Mouse (Mus musculus) neural tube, embryonic 15.5 days (tissue): ENCODE measurements at regions not wholly inside any gene's neighbourhood (a gene's known extent, or its start where the extent isn't known, plus 50 kb on each side); places are given as distances from the start of the nearest gene placed in this dataset.
A peak's percentile ranks its signal among the peaks of the same experiment; 100 is the strongest.

ENCODE experiments used
- ATAC-seq: fragments of 200-750 bp; cut with Nextera tagmentation; 2 replicates; pipeline ENCODE4 v1.8.0; 2017; ENCODE audit warnings: mild to moderate bottlenecking, moderate TSS enrichment, moderate library complexity; ENCODE audit not compliant: low FRiP score
- H3K27ac ChIP-seq: fragments of 300-500 bp; sonication (generic); replicated peaks from 2 replicates; pipeline ENCODE4 v1.5.1; 2015; ENCODE audit warnings: mild to moderate bottlenecking, inconsistent platforms
- H3K27me3 ChIP-seq: fragments of 300-500 bp; sonication (generic); replicated peaks from 2 replicates; pipeline ENCODE4 v1.6.1; 2015; ENCODE audit warnings: inconsistent platforms
- H3K36me3 ChIP-seq: fragments of 300-500 bp; sonication (generic); 2 replicates; pipeline ENCODE4 v1.6.1; 2015; ENCODE audit warnings: inconsistent platforms
- H3K4me1 ChIP-seq: fragments of 300-500 bp; sonication (generic); 2 replicates; pipeline ENCODE4 v1.6.1; 2015; ENCODE audit warnings: inconsistent platforms
- H3K4me2 ChIP-seq: fragments of 300-500 bp; sonication (generic); 2 replicates; pipeline ENCODE4 v1.6.1; 2015; ENCODE audit warnings: inconsistent platforms, mild to moderate bottlenecking, moderate library complexity
- H3K4me3 ChIP-seq: fragments of 300-500 bp; sonication (generic); replicated peaks from 2 replicates; pipeline ENCODE4 v1.5.1; 2015; ENCODE audit warnings: mild to moderate bottlenecking, inconsistent platforms
- H3K9ac ChIP-seq: fragments of 300-500 bp; sonication (generic); replicated peaks from 2 replicates; pipeline ENCODE4 v1.6.1; 2015; ENCODE audit warnings: mild to moderate bottlenecking, inconsistent platforms
- H3K9me3 ChIP-seq: fragments of 300-500 bp; sonication (generic); replicated peaks from 2 replicates; pipeline ENCODE4 v1.6.1; 2016; ENCODE audit warnings: inconsistent platforms
- WGBS: fragments of 180-500 bp; shearing (Covaris S2); methylation state at CpG from one replicate; pipeline ENCODE4 v1.1.7; 2015; ENCODE audit warnings: mixed read lengths; 5-methylcytosine and 5-hydroxymethylcytosine counted together

DNA sequence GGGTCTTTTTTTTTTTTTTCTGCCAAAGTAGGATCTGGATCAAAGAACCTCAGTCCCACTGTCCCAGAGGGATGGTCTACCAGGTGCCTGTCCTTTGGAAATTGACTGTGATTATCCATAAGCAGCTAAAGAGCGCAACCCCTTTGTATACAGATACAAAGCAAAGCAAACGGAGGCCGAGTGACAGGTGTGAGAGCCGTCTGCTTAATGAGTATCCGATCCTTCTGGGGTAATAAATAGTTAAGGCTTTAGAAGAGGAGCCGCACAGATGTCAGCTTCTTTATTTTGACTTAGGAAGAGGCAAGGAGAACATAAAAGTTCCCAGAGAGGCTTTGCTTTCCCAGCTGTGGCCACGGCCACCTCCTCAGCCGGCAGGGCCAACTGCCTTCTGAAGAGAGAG is 356.1 kb upstream of the Tmpo start:
- H3K9me3 ChIP-seq = no peaks in the 10 kb centered on the region
- H3K4me2 ChIP-seq = no peak overlapping the region
- H3K4me1 ChIP-seq = 0 out of 2 replicates have a peak, but pooled peaks cover 6% of the 10 kb centered on the region
- H3K27ac ChIP-seq = no peak overlapping the region
- H3K36me3 ChIP-seq = no peaks in the 10 kb centered on the region
- WGBS = 10% methylated on average over 8 of the region's 8 CpGs
- no peaks in the 10 kb centered on the region for H3K27me3 ChIP-seq
- no peak for ATAC-seq
- no peak overlapping the region for H3K4me3 ChIP-seq
- no peak overlapping the region for H3K9ac ChIP-seq

DNA sequence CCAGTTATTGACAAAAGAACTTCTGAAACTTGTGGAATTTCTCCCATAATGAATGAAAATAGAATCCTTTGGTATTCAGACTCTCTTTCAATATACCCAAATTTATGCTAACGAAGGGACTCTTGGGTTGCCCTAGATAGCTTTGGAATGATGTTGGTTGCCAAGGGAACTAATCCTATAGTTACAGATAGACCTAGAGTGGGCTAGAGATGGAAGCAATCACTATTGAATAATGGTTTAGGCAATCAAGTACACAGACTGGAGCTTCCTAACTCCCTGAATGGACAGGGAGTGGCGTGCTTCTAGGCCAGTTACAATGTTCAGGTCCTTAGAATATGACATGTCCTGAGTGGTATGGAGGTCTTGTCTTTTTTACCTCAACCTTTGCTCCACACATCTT is 354.3 kb upstream of the Tmpo start:
- 88% methylated on average over 2 of the region's 2 CpGs for WGBS
- Histone ChIP-seq H3K4me1 (0 out of 2 replicates have a peak, but pooled peaks cover 6% of the 10 kb centered on the region), H3K27ac (no peak overlapping the region), H3K9ac (no peak overlapping the region), H3K36me3 (no peaks in the 10 kb centered on the region), H3K4me3 (no peak overlapping the region), H3K4me2 (no peak overlapping the region), H3K27me3 (no peaks in the 10 kb centered on the region), H3K9me3 (no peaks in the 10 kb centered on the region)
- ATAC-seq = no peak

DNA sequence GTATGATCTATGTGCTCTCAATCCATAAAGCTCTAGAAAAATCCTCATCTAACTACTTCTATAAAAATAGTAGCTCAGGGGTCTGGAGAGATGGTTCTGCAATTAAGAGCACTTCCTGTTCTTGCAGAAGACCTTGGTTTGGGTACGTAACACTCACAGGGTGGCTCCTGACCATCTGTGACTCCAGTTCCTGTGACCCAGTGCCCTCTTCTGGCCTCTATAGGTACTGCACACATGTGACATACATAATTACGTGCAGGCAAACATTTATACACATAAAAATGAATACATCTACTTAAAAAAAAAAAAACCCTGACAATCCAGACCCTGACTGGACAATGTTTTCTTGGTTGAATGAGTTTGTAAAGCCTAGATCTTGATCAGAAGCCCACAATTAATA is 347.2 kb upstream of the Tmpo start:
- no peaks in the 10 kb centered on the region for H3K4me1 ChIP-seq
- no peaks in the 10 kb centered on the region for H3K9me3 ChIP-seq
- H3K4me2 ChIP-seq = no peak overlapping the region
- H3K9ac ChIP-seq = no peak overlapping the region
- WGBS = 86% methylated on average over 2 of the region's 2 CpGs
- no peak for ATAC-seq
- no peaks in the 10 kb centered on the region for H3K36me3 ChIP-seq
- no peaks in the 10 kb centered on the region for H3K27me3 ChIP-seq
- H3K4me3 ChIP-seq = no peak overlapping the region
- H3K27ac ChIP-seq = no peak overlapping the region

DNA sequence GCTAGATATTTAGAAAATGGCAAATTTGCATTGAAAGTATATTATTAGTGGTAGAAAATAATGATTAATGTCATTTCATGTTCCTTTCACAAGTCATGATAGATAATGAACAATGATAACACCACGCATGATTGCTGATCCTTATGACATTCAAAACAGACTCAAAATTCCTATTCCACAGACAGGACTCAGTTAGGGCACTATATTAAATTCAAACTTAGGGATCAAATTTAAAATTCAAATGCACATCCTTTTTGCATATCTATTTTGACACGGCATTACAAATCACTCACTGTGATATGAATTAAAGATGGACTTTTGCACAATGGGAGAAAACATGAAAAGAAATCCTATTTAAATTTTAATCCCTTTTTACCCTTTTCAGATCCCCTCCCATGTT is 340.1 kb upstream of the Tmpo start:
- no peaks in the 10 kb centered on the region for H3K9me3 ChIP-seq
- H3K4me3 ChIP-seq = no peak overlapping the region
- H3K4me1 ChIP-seq = no peaks in the 10 kb centered on the region
- no peaks in the 10 kb centered on the region for H3K27me3 ChIP-seq
- no peak overlapping the region for H3K27ac ChIP-seq
- no peak overlapping the region for H3K9ac ChIP-seq
- no peak for ATAC-seq
- no peak overlapping the region for H3K4me2 ChIP-seq
- 85% methylated on average over 2 of the region's 2 CpGs for WGBS
- no peaks in the 10 kb centered on the region for H3K36me3 ChIP-seq

DNA sequence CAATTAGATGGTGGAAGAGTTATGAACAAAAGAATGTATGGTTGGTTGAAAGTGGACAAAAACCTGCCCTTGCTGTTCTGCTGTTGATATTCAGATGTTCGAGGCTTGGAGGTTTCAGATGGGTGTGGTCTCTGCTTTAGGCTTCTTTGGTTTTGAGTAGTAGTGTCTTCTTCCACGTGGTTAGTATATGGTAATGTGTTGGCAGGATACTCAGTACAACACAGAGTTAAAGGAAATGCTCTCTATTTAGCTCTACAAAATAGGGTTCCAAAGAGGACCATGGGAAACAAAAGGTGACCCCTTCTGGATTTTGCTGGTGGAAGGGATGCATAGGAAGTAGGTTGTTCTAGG is 333.9 kb upstream of the Tmpo start:
- Histone ChIP-seq H3K4me1 (no peaks in the 10 kb centered on the region), H3K4me3 (no peak overlapping the region), H3K9ac (no peak overlapping the region), H3K4me2 (no peak overlapping the region), H3K27ac (no peak overlapping the region), H3K27me3 (no peaks in the 10 kb centered on the region), H3K9me3 (no peaks in the 10 kb centered on the region), H3K36me3 (no peaks in the 10 kb centered on the region)
- ATAC-seq = no peak
- WGBS = 50% methylated on average over 2 of the region's 2 CpGs

DNA sequence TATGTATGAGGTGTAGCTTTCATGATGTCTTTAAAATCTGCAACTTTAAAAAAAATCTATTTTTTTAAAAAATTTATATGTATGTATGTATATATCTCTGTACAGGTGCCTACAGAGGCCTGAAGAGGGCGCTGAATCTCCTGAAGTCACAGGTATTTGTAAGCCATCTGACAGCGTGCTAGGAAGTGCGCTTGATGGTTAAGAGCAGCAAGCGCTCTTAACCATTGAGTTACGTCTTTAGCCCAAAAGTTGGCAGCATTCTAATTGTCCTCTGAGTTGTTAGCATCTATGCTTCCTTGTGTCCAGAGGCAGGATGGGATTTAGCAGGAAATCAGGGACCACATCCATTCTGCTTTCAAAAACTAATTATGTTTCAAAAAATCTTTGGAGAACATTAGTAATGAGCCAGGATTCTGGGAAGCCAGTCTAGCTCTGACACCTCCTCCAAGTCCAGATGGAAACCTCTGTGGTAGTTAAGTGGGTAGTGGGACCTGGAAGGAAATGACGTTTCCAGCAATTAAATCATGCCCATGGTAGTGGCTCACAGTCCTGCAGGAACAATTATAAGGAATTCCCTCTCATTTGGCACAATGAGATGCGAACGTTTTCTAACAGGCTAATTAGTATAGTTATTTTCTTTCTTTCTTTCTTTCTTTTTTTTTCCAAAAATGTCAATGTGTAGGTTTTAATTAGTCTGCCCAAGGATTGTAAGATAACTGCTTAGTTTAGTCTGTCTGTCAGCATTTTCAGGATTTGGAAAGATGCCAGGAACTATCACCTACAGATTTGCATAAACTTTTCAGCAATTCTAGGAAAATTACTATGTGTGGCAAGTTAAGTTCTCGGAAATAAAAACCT is 333.3 kb upstream of the Tmpo start:
- H3K27ac ChIP-seq = no peak overlapping the region
- no peaks in the 10 kb centered on the region for H3K4me1 ChIP-seq
- no peak overlapping the region for H3K9ac ChIP-seq
- no peaks in the 10 kb centered on the region for H3K27me3 ChIP-seq
- H3K4me3 ChIP-seq = no peak overlapping the region
- no peaks in the 10 kb centered on the region for H3K36me3 ChIP-seq
- no peaks in the 10 kb centered on the region for H3K9me3 ChIP-seq
- 70% methylated on average over 9 of the region's 9 CpGs for WGBS
- ATAC-seq = no peak
- no peak overlapping the region for H3K4me2 ChIP-seq

DNA sequence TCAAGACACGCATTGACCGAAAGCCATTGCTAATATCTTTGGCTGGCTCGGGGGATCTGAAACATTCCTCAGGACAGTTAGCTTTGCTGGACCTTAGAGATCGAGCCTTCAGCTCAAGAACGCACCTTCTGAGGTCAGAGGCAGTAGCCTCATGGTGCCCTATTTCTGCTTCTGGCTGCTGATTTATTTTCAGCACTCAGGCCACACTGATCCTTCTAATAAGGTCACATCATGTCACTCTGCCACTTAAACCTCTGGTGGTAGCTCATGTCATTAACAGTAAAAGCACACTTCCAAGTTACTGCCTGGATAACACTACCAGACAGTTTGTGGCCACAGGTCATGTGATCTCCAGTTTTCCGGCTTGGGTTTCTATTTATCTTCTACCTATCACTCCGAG is 325.9 kb upstream of the Tmpo start:
- no peaks in the 10 kb centered on the region for H3K36me3 ChIP-seq
- no peak overlapping the region for H3K27ac ChIP-seq
- WGBS = 90% methylated on average over 7 of the region's 7 CpGs
- no peak overlapping the region for H3K9ac ChIP-seq
- H3K4me2 ChIP-seq = no peak overlapping the region
- no peaks in the 10 kb centered on the region for H3K9me3 ChIP-seq
- no peaks in the 10 kb centered on the region; the same call in 1 of the 2 replicates for H3K4me1 ChIP-seq
- no peak overlapping the region for H3K4me3 ChIP-seq
- no peak for ATAC-seq
- H3K27me3 ChIP-seq = no peaks in the 10 kb centered on the region

DNA sequence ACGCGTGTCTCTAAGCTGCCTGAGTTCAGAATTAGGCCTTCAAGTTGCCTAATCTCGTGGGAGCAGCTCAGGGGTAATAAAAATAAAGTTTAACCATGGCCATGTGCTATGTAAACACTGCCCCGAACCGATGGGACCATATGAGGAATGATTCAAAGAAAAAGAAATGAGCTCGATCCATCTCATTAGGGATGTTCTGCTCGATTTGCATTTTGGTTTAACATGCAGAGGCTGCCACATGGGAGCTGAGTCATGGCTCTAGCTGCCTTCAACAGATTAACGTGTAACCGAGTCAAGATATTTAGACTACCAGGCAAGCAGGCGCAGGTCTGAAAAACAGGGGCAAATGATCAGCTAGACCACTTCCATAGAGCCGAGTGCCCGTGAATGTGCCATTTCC is 323.8 kb upstream of the Tmpo start:
- Histone ChIP-seq H3K4me3 (no peak overlapping the region), H3K27ac (no peak overlapping the region), H3K36me3 (no peaks in the 10 kb centered on the region), H3K4me2 (no peak overlapping the region), H3K27me3 (no peaks in the 10 kb centered on the region), H3K4me1 (no peaks in the 10 kb centered on the region; the same call in 1 of the 2 replicates), H3K9me3 (no peaks in the 10 kb centered on the region), H3K9ac (no peak overlapping the region)
- whole genome bisulfite sequencing = 60% methylated on average over 12 of the region's 12 CpGs
- no peak for ATAC-seq

DNA sequence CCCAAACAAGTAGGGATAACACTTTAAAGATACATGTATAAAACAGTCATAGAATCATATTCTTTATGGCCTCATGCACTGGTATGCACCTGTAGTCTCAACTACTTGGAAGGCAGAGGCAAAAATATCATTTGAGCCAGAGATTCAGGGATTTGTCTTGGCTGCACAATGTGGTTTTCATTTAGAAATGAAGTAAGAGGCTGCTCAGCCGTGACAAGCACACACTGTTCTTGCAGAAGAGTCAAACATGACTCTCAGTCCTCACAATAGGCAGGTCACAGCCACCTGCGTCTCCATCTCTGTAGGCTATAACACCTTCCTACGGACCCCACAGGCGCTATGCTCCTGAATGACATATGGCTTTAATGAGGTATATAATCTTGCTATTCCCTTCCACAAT is 317.4 kb upstream of the Tmpo start:
- no peaks in the 10 kb centered on the region for H3K36me3 ChIP-seq
- no peak for ATAC-seq
- no peak overlapping the region for H3K27ac ChIP-seq
- H3K4me2 ChIP-seq = no peak overlapping the region
- no peak overlapping the region for H3K9ac ChIP-seq
- H3K9me3 ChIP-seq = no peaks in the 10 kb centered on the region
- no peak overlapping the region for H3K4me3 ChIP-seq
- no peaks in the 10 kb centered on the region for H3K4me1 ChIP-seq
- no peaks in the 10 kb centered on the region for H3K27me3 ChIP-seq
- WGBS = 84% methylated on average over 4 of the region's 4 CpGs

DNA sequence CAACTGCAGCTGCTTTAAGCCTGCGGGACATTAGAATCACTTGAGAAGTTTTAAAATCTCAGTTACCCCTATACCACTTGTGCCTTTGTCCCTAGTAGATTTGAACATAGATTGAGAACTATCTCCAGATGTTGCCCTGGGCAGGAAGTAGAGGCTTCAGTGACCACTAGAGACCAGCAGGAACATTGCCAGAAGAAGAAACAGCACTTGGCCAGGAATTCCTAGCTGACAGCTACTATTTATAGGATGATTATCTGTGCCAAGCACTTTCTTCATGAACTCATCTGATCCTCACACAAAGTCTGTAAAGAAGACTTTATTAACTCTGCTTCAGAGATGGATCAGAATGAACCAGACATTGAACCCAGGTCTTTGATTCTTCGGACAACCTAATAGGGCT is 283.6 kb upstream of the Tmpo start:
- Histone ChIP-seq H3K4me2 (no peak overlapping the region), H3K4me1 (0 out of 2 replicates have a peak, but pooled peaks cover 4% of the 10 kb centered on the region), H3K9me3 (no peaks in the 10 kb centered on the region), H3K36me3 (no peaks in the 10 kb centered on the region), H3K4me3 (no peak overlapping the region), H3K9ac (no peak overlapping the region), H3K27ac (no peak overlapping the region), H3K27me3 (no peaks in the 10 kb centered on the region)
- 95% methylated on average over 2 of the region's 2 CpGs for WGBS
- ATAC-seq = no peak

DNA sequence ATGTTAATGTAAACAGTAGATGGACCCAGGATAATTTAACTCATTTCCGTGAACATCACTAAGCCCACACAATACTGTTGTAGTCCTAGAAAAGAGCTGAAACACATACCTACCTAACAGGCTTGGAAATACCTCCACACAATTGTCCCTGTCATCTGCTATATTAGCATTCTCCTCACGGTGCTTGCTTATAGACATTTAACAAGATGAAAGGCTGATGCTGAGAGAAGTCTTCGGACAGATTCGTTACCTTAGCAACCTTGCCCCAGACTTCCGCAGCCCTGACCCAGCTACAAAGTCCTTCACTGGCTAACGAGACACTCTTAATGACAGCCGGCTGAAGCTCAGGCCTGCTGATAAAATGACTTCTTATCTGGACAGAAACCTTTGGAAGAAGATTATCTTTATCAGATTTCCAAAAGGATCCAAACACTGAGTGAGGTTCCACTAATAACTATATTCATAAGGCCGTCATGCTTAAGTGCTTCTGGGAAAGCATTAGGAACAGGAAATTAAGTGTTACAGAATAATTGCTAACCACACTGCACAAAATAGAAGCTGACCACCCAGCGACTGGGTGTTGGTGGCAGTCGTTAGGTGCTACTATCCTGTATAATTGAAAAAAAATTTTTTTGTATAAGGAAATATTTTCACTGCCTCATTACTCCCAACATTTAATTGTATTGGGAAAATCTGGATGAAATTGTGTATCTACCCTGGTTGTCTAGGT is 267.0 kb upstream of the Tmpo start:
- Histone ChIP-seq H3K27me3 (no peaks in the 10 kb centered on the region), H3K9me3 (no peaks in the 10 kb centered on the region), H3K4me2 (no peak overlapping the region), H3K36me3 (no peaks in the 10 kb centered on the region), H3K27ac (peak overlapping the region; percentile 15; the same call in 1 of the 2 replicates), H3K9ac (no peak overlapping the region), H3K4me3 (no peak overlapping the region), H3K4me1 (peaks cover 9% of the 10 kb centered on the region)
- no peak; the same call in 1 of the 2 replicates for ATAC-seq
- 25% methylated on average over 10 of the region's 10 CpGs for WGBS

DNA sequence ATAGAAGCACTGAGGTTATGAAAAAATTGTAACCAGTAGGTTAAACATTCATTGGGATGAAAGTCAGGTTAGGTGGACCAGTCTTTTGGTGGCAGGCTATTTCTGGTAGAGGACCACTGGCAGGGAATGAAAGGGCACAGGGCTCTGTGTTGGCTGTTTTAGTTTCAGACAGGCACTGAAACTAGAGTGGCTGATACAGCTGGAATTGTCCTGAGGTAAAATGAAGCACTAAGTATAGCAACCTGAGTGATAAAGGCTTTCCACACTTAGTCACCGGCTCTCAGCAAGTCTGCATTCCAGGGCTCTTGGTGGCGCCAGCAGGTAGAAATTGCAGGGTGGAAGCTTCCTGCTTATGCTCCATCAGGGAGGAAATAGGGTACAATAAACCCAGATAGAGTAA is 262.2 kb upstream of the Tmpo start:
- Histone ChIP-seq H3K36me3 (no peaks in the 10 kb centered on the region), H3K4me3 (no peak overlapping the region), H3K4me2 (no peak overlapping the region), H3K9ac (no peak overlapping the region), H3K4me1 (peaks cover 8% of the 10 kb centered on the region), H3K27ac (no peak overlapping the region), H3K27me3 (no peaks in the 10 kb centered on the region), H3K9me3 (no peaks in the 10 kb centered on the region)
- no peak for ATAC-seq
- 72% methylated on average over 2 of the region's 2 CpGs for WGBS
